Mouse (Mus musculus) macrophage (primary cell): Measurements from ENCODE around the gene Il11ra1. TPM values are rescaled to one million over a fixed set of nuclear protein-coding genes. Genes with fewer than 3 reads are reported as not detected.
"Not testable (repeated sequence)": the region's sequence is repeated elsewhere in the genome, so short reads cannot be mapped to it uniquely, and the experiment has no call there.

Source experiments
- H3K27ac ChIP-seq: fragments of 350-480 bp; formaldehyde crosslinking; 2 replicates; pipeline ENCODE4 v1.9.0; 2021
- H3K36me3 ChIP-seq: fragments of 350-480 bp; formaldehyde crosslinking; 2 replicates; pipeline ENCODE4 v1.9.0; 2021; ENCODE audit errors: inconsistent target
- H3K4me3 ChIP-seq: fragments of 350-480 bp; formaldehyde crosslinking; 2 replicates; pipeline ENCODE4 v1.9.0; 2021; ENCODE audit errors: inconsistent target
- H3K79me2 ChIP-seq: fragments of 350-480 bp; formaldehyde crosslinking; 2 replicates; pipeline ENCODE4 v1.9.0; 2021; ENCODE audit errors: inconsistent target
- WGBS: methylation state at CpG from one replicate; pipeline ENCODE4 v1.1.7; 2026; ENCODE audit warnings: inconsistent platforms; ENCODE audit not compliant: missing documents; 5-methylcytosine and 5-hydroxymethylcytosine counted together
- polyA plus RNA-seq: library from polyadenylated mRNA; stranded (reverse); fragments of 250-400 nt; gene quantifications from 3 replicates; pipeline ENCODE4 v1.2.4, GENCODE M21; 2018; ENCODE audit warnings: inconsistent platforms

The Il11ra1 gene
- polyA plus RNA-seq, 1 experiment from 2014 or later = 34.7 TPM

DNA sequence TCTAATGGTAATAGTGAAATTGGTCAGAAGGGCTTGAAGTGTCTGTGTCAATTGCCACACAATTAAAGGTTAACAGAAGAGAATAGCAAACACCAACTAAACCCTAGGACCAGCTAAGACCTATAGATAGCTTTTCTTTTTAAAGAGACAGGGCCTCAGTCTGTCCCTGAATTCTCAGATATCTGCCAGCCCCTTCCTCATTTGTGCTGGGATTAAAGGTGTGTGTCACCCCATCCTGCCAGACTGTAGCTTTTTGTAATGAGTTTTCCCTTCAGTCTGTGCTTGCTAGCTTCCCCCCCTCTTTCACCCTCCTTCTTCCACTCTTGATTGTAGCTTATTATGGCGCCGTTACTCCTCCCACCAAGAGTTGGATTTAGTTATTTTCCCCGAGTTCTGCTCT, 83.4 kb downstream of the Il11ra1 start:
- H3K79me2 ChIP-seq, H3K27ac ChIP-seq, H3K4me3 ChIP-seq, H3K36me3 ChIP-seq: not testable (repeated sequence)
- WGBS = no CpG with 5 or more reads among the region's 3 CpGs

Other genes starting within 250 kb of the Il11ra1 start
- 1.0 to 3.9 TPM (median 1.4 TPM) in 3 replicates for gene Kif24, start 235.1 kb upstream of the Il11ra1 start, polyA plus RNA-seq
- 26.0 to 42.5 TPM (median 28.9 TPM) in 3 replicates for gene Nudt2, start 234.8 kb upstream of the Il11ra1 start, polyA plus RNA-seq
- gene AI464131, start 196.9 kb upstream of the Il11ra1 start, polyA plus RNA-seq = 0.10 to 0.13 TPM (median 0.12 TPM) in 3 replicates
- 0.22 TPM in 1 of 3 replicates, not detected in the others for gene 1110017D15Rik, start 182.7 kb upstream of the Il11ra1 start, polyA plus RNA-seq
- 53.0 to 79.9 TPM (median 67.6 TPM) in 3 replicates for gene Fam219a, start 130.5 kb upstream of the Il11ra1 start, polyA plus RNA-seq
- gene Dnaic1, start 130.2 kb upstream of the Il11ra1 start, polyA plus RNA-seq = 0.25 to 1.1 TPM (median 0.45 TPM) in 3 replicates
- 1.2 to 3.7 TPM (median 1.6 TPM) in 3 replicates for gene Enho, start 59.7 kb upstream of the Il11ra1 start, polyA plus RNA-seq
- gene Cntfr, start 2.9 kb upstream of the Il11ra1 start, polyA plus RNA-seq = not detected in 3 replicates
- 6.4 to 25.9 TPM (median 19.8 TPM) in 3 replicates for gene Rpp25l, start 13.5 kb downstream of the Il11ra1 start, polyA plus RNA-seq
- gene Dctn3, start 23.2 kb downstream of the Il11ra1 start, polyA plus RNA-seq = 34.4 to 93.4 TPM (median 69.6 TPM) in 3 replicates
- not detected in 3 replicates for gene Arid3c, start 31.2 kb downstream of the Il11ra1 start, polyA plus RNA-seq
- 18.2 to 19.2 TPM (median 18.2 TPM) in 3 replicates for gene Galt, start 55.2 kb downstream of the Il11ra1 start, polyA plus RNA-seq
- gene Sigmar1, start 56.2 kb downstream of the Il11ra1 start, polyA plus RNA-seq = 37.5 to 72.4 TPM (median 70.3 TPM) in 3 replicates
- 1.1 to 3.3 TPM in 2 of 3 replicates, not detected in the other for gene Ccl27a, start 74.3 kb downstream of the Il11ra1 start, polyA plus RNA-seq
- gene Gm21541, start 203.6 kb downstream of the Il11ra1 start, polyA plus RNA-seq = not detected in 3 replicates
- gene Gm20878, start 241.6 kb downstream of the Il11ra1 start, polyA plus RNA-seq = not detected in 3 replicates